Mouse (Mus musculus): ENCODE results near the gene Hecw2.

Gene Hecw2

GRCm38 (mm10) chr1:53838182-53838859 lies 356.6 kb downstream of the Hecw2 start:
- DNase-seq (ENCODE audit: low spot score) = no peak

DNA sequence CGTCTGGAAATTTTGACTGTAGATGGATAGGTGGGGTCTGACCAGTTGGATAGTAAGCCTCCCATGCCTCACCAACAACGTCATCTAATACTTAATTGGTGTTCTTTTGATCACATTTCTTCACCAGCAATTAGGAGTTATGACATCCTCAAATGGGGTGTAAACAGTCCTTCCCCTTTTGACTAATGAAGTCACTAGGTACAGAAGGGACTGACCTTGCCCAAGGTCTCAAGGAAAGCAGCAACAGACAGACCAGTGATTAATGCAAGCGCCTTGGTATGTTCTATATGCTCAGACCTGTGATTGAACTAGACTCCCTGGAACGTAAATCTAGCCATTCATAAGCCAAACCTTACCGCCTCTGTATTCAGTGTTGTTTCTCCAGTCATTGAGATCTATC lies 364.7 kb downstream of the Hecw2 start:
- DNase-seq (ENCODE audit: low spot score) = no peak

DNA sequence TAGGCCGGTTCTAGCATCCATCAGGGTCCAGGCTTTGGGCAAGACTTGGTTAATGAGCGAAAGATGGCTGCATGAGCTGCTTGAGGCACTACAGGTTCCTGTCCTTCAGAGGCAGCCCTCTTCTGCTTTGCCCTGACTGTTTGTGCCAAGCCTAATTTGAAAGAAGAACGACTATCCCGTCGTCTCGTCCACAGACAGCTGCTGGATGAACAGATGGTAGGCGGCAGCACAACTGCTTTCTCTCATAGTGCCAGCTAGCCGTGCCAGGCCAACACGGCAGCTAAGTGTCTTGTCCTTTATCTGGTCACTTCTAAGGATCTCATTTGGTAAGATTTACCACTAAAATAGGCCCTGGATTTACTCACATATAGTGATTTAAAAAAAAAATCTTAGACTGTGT lies 365.9 kb downstream of the Hecw2 start:
- DNase-seq (ENCODE audit: low spot score) = no peak

DNA sequence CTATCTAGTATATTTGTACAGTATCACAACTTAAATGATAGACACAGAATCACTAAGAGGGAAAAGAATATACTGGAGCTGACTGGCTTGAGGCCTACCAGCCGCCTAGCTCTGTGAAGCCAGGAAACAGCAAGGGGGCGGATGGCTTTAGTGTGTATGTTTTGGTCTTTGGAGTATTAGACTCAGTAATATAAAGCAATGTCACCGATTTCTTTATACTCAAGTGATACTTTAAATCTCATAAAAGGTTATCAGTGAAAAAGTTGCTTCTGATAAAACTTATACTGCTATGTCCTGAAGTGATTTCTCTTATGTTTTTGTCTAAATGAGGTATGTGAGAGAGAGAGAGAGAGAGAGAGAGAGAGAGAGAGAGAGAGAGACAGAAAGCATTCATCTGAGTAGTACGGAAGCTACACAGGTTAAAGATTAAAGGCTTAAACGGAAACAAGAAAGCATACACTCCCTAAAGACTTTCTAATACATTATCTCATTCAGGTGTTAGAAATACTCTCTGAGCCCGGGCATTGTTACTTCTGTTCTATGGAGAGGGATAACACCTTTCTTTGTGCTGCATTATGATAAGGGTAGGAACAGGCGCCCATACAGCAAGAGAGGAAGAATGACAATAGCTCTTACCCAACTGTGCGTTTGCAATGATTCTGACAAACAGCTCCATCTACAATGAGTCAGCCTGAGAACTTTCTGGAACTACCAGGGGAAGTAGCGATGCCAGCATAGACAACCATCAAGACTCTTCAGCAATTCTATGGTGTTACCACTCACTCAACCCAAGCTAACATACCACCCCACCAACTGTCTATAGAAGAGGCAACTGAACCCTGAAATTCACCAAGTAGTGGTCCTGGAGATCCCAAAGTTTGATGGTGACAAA lies 370.3 kb downstream of the Hecw2 start:
- no peak for DNase-seq (ENCODE audit: low spot score)

GRCm38 (mm10) chr1:53823687-53824445 lies 371.1 kb downstream of the Hecw2 start:
- DNase-seq (ENCODE audit: low spot score) = peak; percentile 35

- DNase-seq (ENCODE audit: low spot score) = no peak
These were observed 373.0 kb downstream of the Hecw2 start for GRCm38 (mm10) chr1:53821983-53822382.

DNA sequence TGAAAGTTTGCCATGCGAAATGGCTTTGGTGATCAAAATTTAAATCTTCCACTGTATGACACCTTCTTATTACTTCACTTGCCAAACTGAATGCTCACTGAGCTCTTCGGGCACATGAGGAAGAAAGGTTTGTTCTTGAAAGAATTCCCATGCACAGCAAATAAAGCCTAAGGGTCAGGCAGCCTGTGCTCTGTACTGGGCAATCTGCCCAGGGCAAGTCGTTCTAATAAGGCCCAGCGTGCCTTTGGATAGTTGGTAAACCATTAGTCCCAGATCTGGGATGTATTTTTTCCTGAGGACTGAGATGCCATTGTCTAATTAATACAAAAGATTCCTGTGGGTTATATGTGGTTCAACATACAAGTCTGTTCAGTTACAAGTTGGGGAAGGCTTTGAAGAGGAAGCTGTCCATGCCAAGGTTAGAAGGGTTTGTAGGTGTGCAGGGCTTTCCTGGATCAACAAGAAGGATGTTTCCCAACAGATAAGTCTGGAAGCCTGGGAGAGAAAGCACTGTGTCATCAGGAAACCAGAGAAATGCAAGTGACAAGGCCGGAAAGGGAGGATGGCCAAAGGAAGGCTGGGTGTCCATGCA lies 374.8 kb downstream of the Hecw2 start:
- no peak for DNase-seq (ENCODE audit: low spot score)

GRCm38 (mm10) chr1:53818072-53818862 lies 376.7 kb downstream of the Hecw2 start:
- no peak for DNase-seq (ENCODE audit: low spot score)

GRCm38 (mm10) chr1:53816353-53816752 lies 378.6 kb downstream of the Hecw2 start:
- DNase-seq (ENCODE audit: low spot score) = no peak

GRCm38 (mm10) chr1:53814077-53814705 lies 380.8 kb downstream of the Hecw2 start:
- DNase-seq (ENCODE audit: low spot score) = no peak

DNA sequence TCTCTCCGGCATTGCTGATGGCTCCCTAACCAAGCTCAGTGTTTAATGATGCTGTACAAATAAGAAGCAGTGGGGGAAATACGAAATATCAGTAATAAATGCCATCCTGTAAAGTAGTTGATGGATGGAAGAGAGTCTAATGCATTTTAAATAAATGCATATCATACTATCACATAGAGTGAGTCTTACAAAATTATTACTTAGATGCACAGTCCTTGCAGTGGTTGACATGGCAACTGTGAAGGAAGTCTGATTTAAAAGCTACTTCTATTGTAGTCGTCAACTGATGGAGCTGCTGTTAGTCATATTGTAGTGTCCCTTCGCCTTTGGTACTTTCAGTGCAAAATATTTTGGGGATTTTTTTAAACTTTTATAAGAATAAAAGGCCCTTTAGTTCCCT lies 383.0 kb downstream of the Hecw2 start:
- DNase-seq (ENCODE audit: low spot score) = no peak

DNA sequence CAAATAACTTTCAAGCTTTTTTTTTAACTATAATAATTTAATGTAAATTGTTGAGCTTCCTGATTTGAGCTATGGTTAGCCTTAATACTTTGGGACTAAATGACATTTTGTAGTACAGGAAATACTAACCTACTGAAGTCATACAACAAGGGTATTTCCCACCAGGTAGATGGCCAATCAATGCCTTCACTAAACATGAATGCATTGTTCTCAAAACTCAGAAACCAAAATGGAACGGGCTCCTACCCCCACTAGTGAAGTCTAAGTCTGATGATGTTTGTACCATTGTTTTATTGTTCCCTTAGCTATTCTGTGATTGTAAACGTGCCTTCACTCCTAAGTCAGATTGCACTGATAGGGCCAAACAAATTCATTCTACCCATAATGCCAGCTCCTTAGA lies 386.7 kb downstream of the Hecw2 start:
- no peak for DNase-seq (ENCODE audit: low spot score)

GRCm38 (mm10) chr1:53797811-53798210 lies 397.2 kb downstream of the Hecw2 start:
- no peak for DNase-seq (ENCODE audit: low spot score)

GRCm38 (mm10) chr1:53797074-53797473 lies 397.9 kb downstream of the Hecw2 start:
- no peak for DNase-seq (ENCODE audit: low spot score)

GRCm38 (mm10) chr1:53796271-53796670 lies 398.7 kb downstream of the Hecw2 start:
- DNase-seq (ENCODE audit: low spot score) = no peak

GRCm38 (mm10) chr1:53795591-53795990 lies 399.4 kb downstream of the Hecw2 start:
- no peak for DNase-seq (ENCODE audit: low spot score)

GRCm38 (mm10) chr1:53795081-53795480 lies 399.9 kb downstream of the Hecw2 start:
- DNase-seq (ENCODE audit: low spot score) = no peak

GRCm38 (mm10) chr1:53794279-53794678 lies 400.7 kb downstream of the Hecw2 start:
- no peak for DNase-seq (ENCODE audit: low spot score)

GRCm38 (mm10) chr1:53791343-53791742 lies 403.6 kb downstream of the Hecw2 start:
- DNase-seq (ENCODE audit: low spot score) = no peak

DNA sequence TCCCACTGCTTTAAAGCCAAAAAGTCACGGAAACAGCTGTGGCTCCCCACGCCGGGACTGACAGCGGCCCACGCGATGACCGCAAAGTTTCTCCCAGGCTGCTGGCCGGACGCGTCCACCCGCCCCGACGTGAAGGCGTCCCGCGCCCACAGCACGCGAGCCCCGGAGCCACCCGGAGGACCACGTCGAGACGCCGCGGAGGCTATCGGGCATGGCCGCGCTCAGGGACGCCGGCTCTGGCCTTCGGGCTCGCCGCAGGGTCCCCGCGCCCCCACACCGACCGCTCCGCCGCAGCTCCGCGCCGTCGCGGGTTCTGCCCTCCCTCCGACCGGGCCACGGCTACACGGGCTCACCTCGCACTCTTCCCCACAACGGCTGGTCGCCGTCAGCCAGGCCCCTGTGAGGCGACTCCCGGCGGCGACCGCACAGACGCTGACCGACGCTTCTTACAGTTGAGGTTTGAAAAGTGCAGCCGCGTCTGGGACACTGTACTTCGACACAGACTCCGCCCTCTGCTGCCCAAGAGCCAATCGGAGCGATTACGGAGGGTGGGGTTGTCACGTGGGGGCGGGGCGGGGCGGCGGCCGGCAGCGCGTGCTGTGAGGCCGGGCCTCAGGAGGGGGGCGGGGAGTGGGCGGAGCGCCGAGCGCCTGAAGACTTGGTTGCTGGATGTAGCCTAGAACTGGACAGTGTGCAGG lies 410.1 kb downstream of the Hecw2 start, which contains the start of gene Stk17b:
Gene Stk17b (minus strand): TSS at position 504 of the 698 bp plus-strand sequence.
- peak; percentile 54 for DNase-seq (ENCODE audit: low spot score)

Measured in left cerebral cortex, adult 11 months (tissue).